Mouse (Mus musculus): ENCODE measurements around the gene Eipr1.

DNA sequence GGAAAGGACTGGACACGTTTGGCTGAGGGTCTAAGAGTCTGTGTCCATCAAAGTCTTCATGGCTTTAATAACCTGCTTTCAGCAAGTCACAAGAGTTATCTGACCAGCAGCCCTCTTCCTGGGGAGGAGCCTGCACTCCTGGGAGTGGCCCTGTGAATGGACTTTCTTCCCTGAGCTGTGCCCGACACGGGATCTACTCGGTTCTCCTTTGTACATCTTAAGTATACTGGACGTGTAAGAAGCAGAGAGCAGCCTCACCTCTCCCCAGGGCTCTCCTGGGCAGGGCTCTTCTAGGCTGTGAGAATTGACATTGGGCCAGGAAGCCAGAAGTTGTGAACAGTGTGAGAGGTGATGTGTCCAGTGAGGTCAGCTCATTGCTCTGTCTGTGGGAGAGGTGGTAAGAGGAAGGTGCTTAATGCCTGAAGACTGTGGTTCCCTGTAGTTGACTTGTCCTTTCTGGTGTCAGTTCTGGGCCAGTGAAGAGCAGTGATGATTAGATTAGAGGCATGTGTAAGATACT is 89.6 kb downstream of the Eipr1 start:
- TF ChIP-seq CTCF (IDR thresholded peaks at IDR 0.05; ENCODE audit: low read depth) = no peak
- no peak for TF ChIP-seq EP300 (IDR thresholded peaks at IDR 0.05; ENCODE audit: low read depth)
